Mouse (Mus musculus): ENCODE measurements at regions not wholly inside any gene's neighbourhood (a gene's known extent, or its start where the extent isn't known, plus 50 kb on each side); places are given as distances from the start of the nearest gene placed in this dataset.

GRCm38 (mm10) chr3:41328828-41329227, 226.7 kb upstream of the Jade1 start:
- TF ChIP-seq CTCF (IDR thresholded peaks at IDR 0.05; ENCODE audit: low read depth, low read length), result no peak
- no peak for TF ChIP-seq POLR2A (IDR thresholded peaks at IDR 0.05; ENCODE audit: extremely low read depth, insufficient read depth, low read length)
